28 mouse cellular contexts compared by ENCODE assay signal in genomic region chr1:90364444-90364843, GRCm38 (mm10).
DNase-seq lines count a peak whose midpoint lies in the region; ATAC-seq and TF ChIP-seq lines count a peak whose summit lies in the region.
"Had no signal": no experiment of that assay in that cellular context is flagged by ENCODE, and none has a peak within 500 bp of the region (broad histone marks: within the 10 kb centered on the region; RNA-seq: fewer than 3 reads in every experiment).

No protein-coding gene starts in this region.

- ATAC-seq in limb, embryonic 13.5 days (ENCODE audit: low FRiP score, low read depth) = peak; percentile 79
- ATAC-seq in neural tube, embryonic 15.5 days (ENCODE audit: low FRiP score) = no peak
- ATAC-seq: CD4-positive, CD25-positive, alpha-beta regulatory T cell, adult 4 months; forebrain, postnatal 0 days; hindbrain, embryonic 16.5 days had no signal

- WGBS in heart, adult 2 months = 60% methylated on average over 4 of the region's 4 CpGs
- 26% methylated on average over 4 of the region's 4 CpGs for WGBS in limb, embryonic 13.5 days
- WGBS in neural tube, embryonic 15.5 days = 82% methylated on average over 4 of the region's 4 CpGs

- no peak overlapping the region for H3K4me3 ChIP-seq in heart, adult 2 months
- no peak overlapping the region for H3K4me3 ChIP-seq in left cerebral cortex, adult 2 months
- H3K4me3 ChIP-seq in limb, embryonic 13.5 days = no peak overlapping the region
- H3K4me3 ChIP-seq in neural tube, embryonic 15.5 days (replicated peaks) = no peak overlapping the region
- H3K4me3 ChIP-seq: embryonic facial prominence, embryonic 15.5 days; forebrain, embryonic 12.5 days; kidney, embryonic 15.5 days; midbrain, embryonic 12.5 days had no signal

- H3K27me3 ChIP-seq in heart, adult 2 months (ENCODE audit: control insufficient read depth, insufficient read depth, low read length) = no peaks in the 10 kb centered on the region
- H3K27me3 ChIP-seq in limb, embryonic 13.5 days = no peaks in the 10 kb centered on the region
- H3K27me3 ChIP-seq in neural tube, embryonic 15.5 days (replicated peaks) = no peaks in the 10 kb centered on the region
- H3K27me3 ChIP-seq: embryonic facial prominence, embryonic 15.5 days; forebrain, embryonic 12.5 days; midbrain, embryonic 12.5 days had no signal

- TF ChIP-seq POLR2A in heart, adult 2 months (IDR thresholded peaks at IDR 0.05; ENCODE audit: insufficient read depth, low read depth, low read length) = no peak

- H3K9me3 ChIP-seq in limb, embryonic 13.5 days = no peaks in the 10 kb centered on the region
- H3K9me3 ChIP-seq in neural tube, embryonic 15.5 days (replicated peaks) = no peaks in the 10 kb centered on the region
- H3K9me3 ChIP-seq: embryonic facial prominence, embryonic 15.5 days; forebrain, embryonic 12.5 days; kidney, embryonic 15.5 days; midbrain, embryonic 12.5 days had no signal

- H3K79me2 ChIP-seq in heart, adult 2 months (replicated peaks; ENCODE audit: control insufficient read depth, insufficient read depth, low read length) = no peaks in the 10 kb centered on the region

- H3K27ac ChIP-seq in heart, adult 2 months = peak overlapping the region; percentile 7; the same call in 1 of the 2 replicates
- 0 out of 2 replicates have a peak overlapping the region, but pooled peaks have one; percentile 15 for H3K27ac ChIP-seq in left cerebral cortex, adult 2 months
- H3K27ac ChIP-seq in limb, embryonic 13.5 days = peak overlapping the region; percentile 52
- no peak overlapping the region for H3K27ac ChIP-seq in neural tube, embryonic 15.5 days (replicated peaks)
- H3K27ac ChIP-seq: embryonic facial prominence, embryonic 15.5 days; forebrain, embryonic 12.5 days; kidney, embryonic 15.5 days; liver, embryonic 14.5 days; midbrain, embryonic 12.5 days had no signal

- DNase-seq in heart, adult 2 months = no peak
- no peak for DNase-seq in heart, postnatal 36 days
- DNase-seq in left cerebral cortex, adult 2 months (ENCODE audit: extremely low spot score in 1 of 2, low spot score in 2 of 2) = no peak
- DNase-seq in left cerebral cortex, adult 11 months (ENCODE audit: low spot score) = no peak
- no peak for DNase-seq in cerebellum, adult 8-10 months
- DNase-seq: adrenal gland, postnatal 14 days; cerebellum, adult 11 months; cerebellum, adult 9-11 months; forebrain, postnatal 0 days; gastrocnemius, postnatal 10 days; kidney, adult 18-20 months; kidney, postnatal 36 days; layer of hippocampus, postnatal 36 days; liver; lung, embryonic 14.5 days; lung, postnatal 14 days; retina, postnatal 1 day; right cerebral cortex, postnatal 14 days; thymus, postnatal 4 days had no signal

- no peak overlapping the region for H3K4me2 ChIP-seq in limb, embryonic 13.5 days (replicated peaks)
- H3K4me2 ChIP-seq in neural tube, embryonic 15.5 days = no peak overlapping the region
- H3K4me2 ChIP-seq: embryonic facial prominence, embryonic 15.5 days; forebrain, embryonic 12.5 days; kidney, embryonic 15.5 days; lung, embryonic 14.5 days; midbrain, embryonic 12.5 days had no signal

- no peak for TF ChIP-seq EP300 in heart, adult 2 months (IDR thresholded peaks at IDR 0.05; ENCODE audit: insufficient read depth, low read depth, low read length)

- H3K4me1 ChIP-seq in heart, adult 2 months (ENCODE audit: control insufficient read depth, insufficient read depth, low read length) = no peaks in the 10 kb centered on the region; the same call in 1 of the 2 replicates
- H3K4me1 ChIP-seq in limb, embryonic 13.5 days = peaks cover 47% of the 10 kb centered on the region
- H3K4me1 ChIP-seq in neural tube, embryonic 15.5 days = no peaks in the 10 kb centered on the region
- H3K4me1 ChIP-seq: forebrain, embryonic 12.5 days; midbrain, embryonic 12.5 days had no signal

- H3K9ac ChIP-seq in heart, adult 2 months (ENCODE audit: low read depth, low read length) = no peak overlapping the region
- H3K9ac ChIP-seq in limb, embryonic 13.5 days = no peak overlapping the region
- no peak overlapping the region for H3K9ac ChIP-seq in neural tube, embryonic 15.5 days (replicated peaks)
- H3K9ac ChIP-seq: embryonic facial prominence, embryonic 15.5 days; forebrain, embryonic 12.5 days; forebrain, postnatal 0 days; kidney, embryonic 15.5 days; liver, embryonic 14.5 days; lung, embryonic 14.5 days; midbrain, embryonic 12.5 days had no signal

- TF ChIP-seq CTCF in heart, adult 2 months (IDR thresholded peaks at IDR 0.05) = peak; percentile 33
- no peak for TF ChIP-seq CTCF in left cerebral cortex, adult 2 months (IDR thresholded peaks at IDR 0.05)

- intact Hi-C loops in heart, adult 2 months (cut with DNase I) = loop anchor here (5.0 to 10.0 kb wide), 2 partner anchors 228 to 310 kb away; no protein-coding TSS in a partner anchor
- intact Hi-C loops in heart, postnatal 36 days (cut with DNase I) = loop anchor here (5.0 kb wide), 2 partner anchors 162 to 302 kb away; partner anchors contain the start of gene Ackr3
- intact Hi-C loops in left cerebral cortex, adult 2 months (cut with DNase I) = no loop called here

- peaks cover 2% of the 10 kb centered on the region; the same call in 1 of the 2 replicates for H3K36me3 ChIP-seq in heart, adult 2 months (ENCODE audit: control insufficient read depth, insufficient read depth, low read length)
- H3K36me3 ChIP-seq in limb, embryonic 13.5 days = no peaks in the 10 kb centered on the region
- H3K36me3 ChIP-seq in neural tube, embryonic 15.5 days = no peaks in the 10 kb centered on the region
- H3K36me3 ChIP-seq: embryonic facial prominence, embryonic 15.5 days; forebrain, embryonic 12.5 days; kidney, embryonic 15.5 days; midbrain, embryonic 12.5 days had no signal
